Mouse (Mus musculus): Measurements from ENCODE around the gene Timm44. TPM values are rescaled to one million over a fixed set of nuclear protein-coding genes. Genes with fewer than 3 reads are reported as not detected.

Gene Timm44
- total RNA-seq, 2 experiments from 2014 or later, result 73.9 to 78.8 TPM

- no peak for DNase-seq (ENCODE audit: low spot score in 2 of 2)
- H3K27ac ChIP-seq, result no peak overlapping the region
- no peak overlapping the region for H3K4me3 ChIP-seq
- no peak for TF ChIP-seq CTCF (conservative IDR thresholded peaks at IDR 0.05)
Observed at GRCm38 (mm10) chr8:4247241-4247640, 28.5 kb downstream of the Timm44 start.

GRCm38 (mm10) chr8:4245737-4246136 lies 30.0 kb downstream of the Timm44 start:
- TF ChIP-seq CTCF (conservative IDR thresholded peaks at IDR 0.05), result no peak
- Histone ChIP-seq H3K27ac (no peak overlapping the region), H3K4me3 (no peak overlapping the region)
- DNase-seq (ENCODE audit: low spot score in 2 of 2), result no peak

- no peak overlapping the region for H3K4me3 ChIP-seq
- no peak for TF ChIP-seq CTCF (conservative IDR thresholded peaks at IDR 0.05)
- no peak overlapping the region for H3K27ac ChIP-seq
- no peak for DNase-seq (ENCODE audit: low spot score in 2 of 2)
Observed at GRCm38 (mm10) chr8:4245061-4245460, 30.7 kb downstream of the Timm44 start.

DNA sequence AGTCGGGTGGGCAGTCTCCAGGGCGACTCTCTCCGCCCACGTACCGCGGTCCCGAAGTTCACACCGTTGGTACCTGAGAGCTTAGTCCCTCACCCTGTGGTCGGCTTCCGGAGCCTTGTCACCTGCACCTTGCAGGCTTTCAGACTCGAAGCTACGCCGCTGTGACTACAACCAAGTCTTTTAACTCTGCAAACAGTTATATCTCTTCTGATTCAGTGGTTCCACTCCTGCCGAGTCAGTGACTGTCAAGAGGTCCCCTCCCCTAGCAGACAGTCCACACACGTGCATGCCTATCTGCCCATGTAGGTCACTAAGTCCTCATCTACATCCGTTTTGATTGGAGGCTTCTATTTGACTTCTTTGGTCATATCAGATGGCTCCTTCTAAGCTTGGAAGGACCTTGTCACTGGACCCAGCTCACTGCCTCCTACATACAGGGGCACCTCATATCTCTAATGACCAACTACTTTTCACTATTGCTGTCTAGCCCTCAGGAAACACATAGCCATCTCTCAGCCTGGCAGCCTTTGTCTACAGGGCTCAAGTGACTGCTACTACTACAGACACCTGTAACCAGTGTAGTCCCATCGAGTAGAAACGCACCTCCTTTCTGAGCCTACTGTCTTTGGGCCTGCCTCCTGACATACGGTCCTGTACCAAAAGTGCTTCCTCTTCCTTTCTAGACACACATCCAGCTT lies 36.4 kb downstream of the Timm44 start:
- peak overlapping the region; percentile 94 for H3K27ac ChIP-seq
- DNase-seq (ENCODE audit: low spot score in 2 of 2), result no peak
- TF ChIP-seq CTCF (conservative IDR thresholded peaks at IDR 0.05), result no peak

DNA sequence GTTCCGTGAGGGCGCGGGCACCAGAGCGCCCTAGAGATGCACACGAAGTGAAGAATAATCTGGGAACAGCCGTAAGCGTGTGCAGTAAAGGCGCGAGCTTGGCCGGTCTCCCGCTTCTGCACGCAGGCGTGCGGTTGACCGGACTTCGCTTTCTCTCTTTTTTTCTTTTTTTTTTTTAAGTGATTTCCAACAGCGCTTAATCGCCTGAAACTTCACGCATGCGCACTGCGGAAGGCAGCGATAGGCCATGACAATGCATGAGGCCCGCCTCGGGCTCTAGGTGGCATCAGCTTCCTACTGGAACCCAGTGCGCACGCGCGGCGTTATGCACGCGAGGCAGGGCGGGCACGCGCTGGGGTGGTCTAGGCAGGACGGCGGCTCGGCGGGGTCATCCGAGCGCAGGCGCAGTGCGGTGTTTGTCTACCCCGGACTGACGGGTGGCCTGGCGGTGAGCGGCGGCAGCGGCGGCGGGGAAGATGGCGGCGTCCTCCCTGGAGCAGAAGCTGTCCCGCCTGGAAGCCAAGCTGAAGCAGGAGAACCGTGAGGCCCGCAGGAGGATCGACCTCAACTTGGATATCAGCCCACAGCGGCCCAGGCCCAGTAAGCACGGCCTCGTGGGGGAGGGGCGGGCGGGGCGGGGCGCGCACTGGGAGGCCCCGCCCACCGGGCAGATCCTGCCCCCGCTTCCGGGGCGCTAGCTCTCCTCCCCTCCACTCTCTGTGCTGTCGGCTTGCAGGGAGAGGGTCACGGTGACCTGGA lies 37.1 kb downstream of the Timm44 start, which contains the start of the genes Map2k7 and Gm49320:
TSS of gene Map2k7 (plus strand) at position 307 of the 759 bp plus-strand sequence.
TSS of gene Gm49320 (plus strand) at position 432 of the 759 bp plus-strand sequence.
- peak; percentile 80 for TF ChIP-seq CTCF (conservative IDR thresholded peaks at IDR 0.05)
- peak within 1 kb of the TSS; percentile 94 for H3K27ac ChIP-seq

More for the DNA sequence above, 36.4 kb downstream of the Timm44 start:
- peak overlapping the region; percentile 92 for H3K4me3 ChIP-seq

GRCm38 (mm10) chr8:4237814-4238433 lies 37.8 kb downstream of the Timm44 start:
- TF ChIP-seq CTCF (conservative IDR thresholded peaks at IDR 0.05), result no peak
- no peak for DNase-seq (ENCODE audit: low spot score in 2 of 2)
- H3K27ac ChIP-seq, result peak overlapping the region; percentile 94

More for the DNA sequence above, 37.1 kb downstream of the Timm44 start, which contains the start of the genes Map2k7 and Gm49320:
- DNase-seq (ENCODE audit: low spot score in 2 of 2), result peak; percentile 100
- H3K4me3 ChIP-seq, result peak within 1 kb of the TSS; percentile 92

GRCm38 (mm10) chr8:4230612-4231351 lies 44.9 kb downstream of the Timm44 start:
- Histone ChIP-seq H3K4me3 (no peak overlapping the region), H3K27ac (no peak overlapping the region)
- DNase-seq (ENCODE audit: low spot score in 2 of 2), result no peak
- TF ChIP-seq CTCF (conservative IDR thresholded peaks at IDR 0.05), result no peak

More at GRCm38 (mm10) chr8:4237814-4238433, 37.8 kb downstream of the Timm44 start:
- H3K4me3 ChIP-seq, result peak overlapping the region; percentile 92

DNA sequence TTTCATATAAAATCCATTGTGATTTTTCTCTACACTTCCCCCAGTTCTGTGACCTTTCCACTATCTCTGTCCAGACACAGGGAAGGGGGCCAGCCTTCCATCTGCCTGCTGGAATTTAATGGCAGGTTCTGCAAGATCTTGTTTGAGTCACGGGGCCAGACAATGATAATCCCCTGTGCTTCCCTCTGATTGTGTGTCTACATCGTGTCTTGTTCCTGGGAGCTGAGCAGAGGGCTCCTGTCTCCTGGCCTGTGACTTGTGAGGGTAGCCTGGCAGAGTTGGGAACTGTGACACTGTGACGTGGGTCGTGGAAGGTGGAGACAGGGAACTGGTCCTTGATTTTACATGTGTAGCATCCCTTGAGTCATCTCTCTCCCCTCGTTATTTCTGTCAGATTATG lies 45.9 kb downstream of the Timm44 start:
- DNase-seq (ENCODE audit: low spot score in 2 of 2), result no peak
- Histone ChIP-seq H3K4me3 (no peak overlapping the region), H3K27ac (no peak overlapping the region)
- TF ChIP-seq CTCF (conservative IDR thresholded peaks at IDR 0.05), result no peak

GRCm38 (mm10) chr8:4227919-4228318 lies 47.8 kb downstream of the Timm44 start:
- TF ChIP-seq CTCF (conservative IDR thresholded peaks at IDR 0.05), result no peak
- no peak for DNase-seq (ENCODE audit: low spot score in 2 of 2)

DNA sequence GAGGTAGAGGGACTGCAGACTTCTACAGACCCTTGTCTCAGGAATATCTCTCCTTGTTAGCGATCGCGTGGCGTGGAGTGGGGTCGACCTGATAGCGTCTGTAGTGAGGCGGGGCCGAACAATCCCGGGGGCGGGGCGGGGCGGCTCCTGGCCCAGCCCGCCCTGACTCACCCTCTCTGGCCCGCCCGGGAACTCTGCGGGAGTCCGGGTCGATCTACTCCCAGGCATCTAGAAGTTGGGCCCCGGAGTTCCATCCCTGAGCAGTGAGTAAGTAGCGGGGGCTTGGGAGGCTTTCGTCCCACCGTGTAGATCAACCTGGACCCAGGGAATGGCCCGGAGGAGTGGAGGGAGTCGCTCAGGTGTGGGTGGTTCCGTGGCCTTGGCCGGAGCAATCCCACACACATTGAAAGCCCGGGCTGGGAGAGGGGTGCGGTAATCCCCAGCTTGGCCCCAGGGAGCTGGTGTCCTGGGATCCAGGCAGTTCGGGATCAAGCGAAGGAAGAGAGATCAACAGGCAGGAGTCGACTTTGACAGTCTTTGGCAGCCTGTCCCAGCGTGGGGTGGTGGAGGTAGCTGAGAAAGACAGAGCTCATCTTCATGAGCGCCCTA lies 48.9 kb downstream of the Timm44 start, which contains the start of gene Lrrc8e:
TSS of gene Lrrc8e (plus strand) at position 89 of the 609 bp plus-strand sequence.
- Histone ChIP-seq H3K4me3 (no peak within 1 kb of the TSS), H3K27ac (no peak within 1 kb of the TSS)
- TF ChIP-seq CTCF (conservative IDR thresholded peaks at IDR 0.05), result no peak
- DNase-seq (ENCODE audit: low spot score in 2 of 2), result no peak

More at GRCm38 (mm10) chr8:4227919-4228318, 47.8 kb downstream of the Timm44 start:
- Histone ChIP-seq H3K27ac (no peak overlapping the region), H3K4me3 (no peak overlapping the region)

DNA sequence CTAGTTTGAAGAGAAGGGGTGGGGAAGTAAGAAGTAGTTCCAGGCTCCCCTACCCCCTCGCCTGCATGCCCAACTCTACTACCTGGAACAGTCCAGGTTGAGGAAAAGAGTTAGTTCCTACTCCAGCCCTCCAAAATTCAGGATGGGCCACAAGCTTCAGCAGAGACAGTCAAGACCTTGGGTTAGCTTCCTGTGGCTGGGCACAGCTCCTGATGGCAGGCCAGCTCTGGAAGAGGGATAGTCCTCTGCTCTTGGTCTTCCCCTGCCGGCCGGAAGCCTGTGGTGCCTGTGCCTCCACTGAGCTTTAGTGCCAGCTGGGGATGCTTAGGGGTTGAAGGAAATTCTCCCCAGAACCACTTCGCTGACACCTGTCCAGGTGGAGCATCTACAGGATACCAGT lies 49.4 kb downstream of the Timm44 start:
- DNase-seq (ENCODE audit: low spot score in 2 of 2), result no peak
- no peak for TF ChIP-seq CTCF (conservative IDR thresholded peaks at IDR 0.05)
- no peak overlapping the region for H3K4me3 ChIP-seq
- no peak overlapping the region for H3K27ac ChIP-seq

- Histone ChIP-seq H3K27ac (no peak overlapping the region), H3K4me3 (no peak overlapping the region)
- TF ChIP-seq CTCF (conservative IDR thresholded peaks at IDR 0.05), result no peak
- no peak for DNase-seq (ENCODE audit: low spot score in 2 of 2)
Observed at GRCm38 (mm10) chr8:4222059-4222458, 53.7 kb downstream of the Timm44 start.
